Comparison of ENCODE assay signal across 22 mouse cellular contexts in genomic region chr16:14029072-14029471, GRCm38 (mm10). TPM values are rescaled to one million over a fixed set of nuclear protein-coding genes. Genes with fewer than 3 reads are reported as not detected.
"Had no signal": no experiment of that assay in that cellular context is flagged by ENCODE, and none has a peak within 500 bp of the region (broad histone marks: within the 10 kb centered on the region; RNA-seq: fewer than 3 reads in every experiment).

No protein-coding gene starts in this region.

- H3K9me3 ChIP-seq: limb, embryonic 12.5 days; limb, embryonic 15.5 days; midbrain, embryonic 12.5 days; midbrain, embryonic 15.5 days; neural tube, embryonic 12.5 days; neural tube, embryonic 15.5 days had no signal

- ATAC-seq: liver, postnatal 0 days; lung, postnatal 0 days; midbrain, embryonic 15.5 days had no signal

- H3K4me3 ChIP-seq: limb, embryonic 12.5 days; limb, embryonic 15.5 days; midbrain, embryonic 12.5 days; midbrain, embryonic 15.5 days; neural tube, embryonic 12.5 days; neural tube, embryonic 15.5 days had no signal

- H3K27me3 ChIP-seq: limb, embryonic 12.5 days; limb, embryonic 15.5 days; midbrain, embryonic 12.5 days; midbrain, embryonic 15.5 days; neural tube, embryonic 12.5 days; neural tube, embryonic 15.5 days had no signal

- DNase-seq: kidney, adult 18-20 months; kidney, postnatal 25 days; liver, postnatal 0 days; lung, embryonic 14.5 days; thymus, adult 2 months; thymus, postnatal 14 days; thymus, postnatal 4 days had no signal

- H3K9ac ChIP-seq: limb, embryonic 12.5 days; limb, embryonic 15.5 days; liver, embryonic 14.5 days; liver, postnatal 0 days; lung, embryonic 14.5 days; midbrain, embryonic 12.5 days; midbrain, embryonic 15.5 days; neural tube, embryonic 12.5 days; neural tube, embryonic 15.5 days had no signal

- H3K36me3 ChIP-seq: limb, embryonic 12.5 days; limb, embryonic 15.5 days; midbrain, embryonic 12.5 days; midbrain, embryonic 15.5 days; neural tube, embryonic 12.5 days had no signal

- H3K4me2 ChIP-seq: limb, embryonic 12.5 days; limb, embryonic 15.5 days; liver, embryonic 11.5 days; lung, embryonic 14.5 days; midbrain, embryonic 12.5 days; midbrain, embryonic 15.5 days; neural tube, embryonic 12.5 days; neural tube, embryonic 15.5 days had no signal

- H3K27ac ChIP-seq: kidney, postnatal 0 days; limb, embryonic 12.5 days; limb, embryonic 15.5 days; liver, embryonic 14.5 days; macrophage; midbrain, embryonic 12.5 days; midbrain, embryonic 15.5 days; neural tube, embryonic 12.5 days; neural tube, embryonic 15.5 days had no signal

- H3K4me1 ChIP-seq: limb, embryonic 12.5 days; limb, embryonic 15.5 days; midbrain, embryonic 15.5 days; neural tube, embryonic 12.5 days had no signal

RNA-seq across cellular contexts. Expression of gene Ifitm7, which starts 42.4 kb away (rescaled TPM):
- polyA plus RNA-seq: large intestine, adult 2 months; limb, embryonic 15.5 days; liver, embryonic 11.5 days; lung, embryonic 14.5 days; lung, postnatal 0 days; macrophage; small intestine, adult 2 months; thymus, adult 2 months had no signal

RNA-seq across cellular contexts. Expression of gene 2900011O08Rik, which starts 42.7 kb away (rescaled TPM):
- total RNA-seq: megakaryocyte, adult 5-6 weeks had no signal
- polyA plus RNA-seq: liver, postnatal 0 days; lung, postnatal 0 days; macrophage; spleen, adult 2 months had no signal
